Mouse (Mus musculus) layer of hippocampus, adult 2 months (tissue): ENCODE measurements around the gene Ogfod2. TPM values are rescaled to one million over a fixed set of nuclear protein-coding genes. Genes with fewer than 3 reads are reported as not detected.

Experiments used
- DNase-seq, 2 experiments: peaks; one replicate each; pipeline ENCODE4 v3.0.0; 2022; ENCODE audit warnings: low spot score in 2 of 2
- H3K27ac ChIP-seq: fragments of 200-600 bp; 2 replicates; pipeline ENCODE4 v1.8.1; 2022
- H3K4me3 ChIP-seq: fragments of 200-600 bp; 2 replicates; pipeline ENCODE4 v1.8.1; 2022; ENCODE audit warnings: mild to moderate bottlenecking
- CTCF ChIP-seq: fragments of 200-600 bp; conservative IDR thresholded peaks from 2 replicates; pipeline ENCODE4 v1.8.1; 2022; ENCODE audit warnings: antibody characterized with exemption, mild to moderate bottlenecking, moderate library complexity
- long read RNA-seq, 2 experiments: library from polyadenylated mRNA; stranded (forward); transcript quantifications; one replicate each; pipeline ENCODE4 v2.0.0; 2021; ENCODE audit warnings: borderline mapping rate in 2 of 2
- total RNA-seq, 2 experiments: library from RNA; stranded (reverse); gene quantifications; 2 replicates each; pipeline ENCODE4 v1.2.3; 2021

Ogfod2 gene
- 10 to 100 TPM; 32.7 to 38.7 TPM for total RNA-seq
- long read RNA-seq, experiment 1, transcript Ogfod2-201 (7 exons, 1,596 nt): major isoform, 9 of 25 reads
- long read RNA-seq, experiment 1, partial matches to known transcripts: 2 of 25 reads
- long read RNA-seq, experiment 1, other reads (novel, unspliced or antisense): 10 of 25 reads
- long read RNA-seq, experiment 2, transcript Ogfod2-201 (7 exons, 1,596 nt): major isoform, 16 of 28 reads
- long read RNA-seq, experiment 2, partial matches to known transcripts: 1 of 28 reads
- long read RNA-seq, experiment 2, other reads (novel, unspliced or antisense): 8 of 28 reads

GRCm38 (mm10) chr5:124111742-124112497 lies at the start of gene Ogfod2:
Ogfod2 (plus strand) TSS chr5:124112297.
- TF ChIP-seq CTCF: peak; percentile 51
- peak; percentile 94 for DNase-seq
- Histone ChIP-seq H3K27ac (peak within 1 kb of the TSS; percentile 96), H3K4me3 (peak within 1 kb of the TSS; percentile 80)

GRCm38 (mm10) chr5:124069657-124070056 lies 42.4 kb upstream of the Ogfod2 start:
- Histone ChIP-seq H3K27ac (no peak overlapping the region), H3K4me3 (no peak overlapping the region)
- TF ChIP-seq CTCF: no peak
- no peak for DNase-seq

GRCm38 (mm10) chr5:124073682-124074081 lies 38.4 kb upstream of the Ogfod2 start:
- Histone ChIP-seq H3K4me3 (no peak overlapping the region), H3K27ac (no peak overlapping the region)
- DNase-seq: no peak
- no peak for TF ChIP-seq CTCF

GRCm38 (mm10) chr5:124074845-124075307 lies 37.2 kb upstream of the Ogfod2 start:
- no peak overlapping the region for H3K27ac ChIP-seq
- DNase-seq: no peak
- H3K4me3 ChIP-seq: no peak overlapping the region
- TF ChIP-seq CTCF: no peak

GRCm38 (mm10) chr5:124075716-124076115 lies 36.4 kb upstream of the Ogfod2 start:
- no peak for DNase-seq
- H3K27ac ChIP-seq: no peak overlapping the region
- H3K4me3 ChIP-seq: no peak overlapping the region
- no peak for TF ChIP-seq CTCF

- no peak for DNase-seq
- Histone ChIP-seq H3K4me3 (no peak overlapping the region), H3K27ac (no peak overlapping the region)
- no peak for TF ChIP-seq CTCF
Observed at GRCm38 (mm10) chr5:124076559-124076958, 35.5 kb upstream of the Ogfod2 start.

GRCm38 (mm10) chr5:124077241-124077640 lies 34.9 kb upstream of the Ogfod2 start:
- no peak overlapping the region; the same call in 1 of the 2 replicates for H3K4me3 ChIP-seq
- TF ChIP-seq CTCF: no peak
- no peak for DNase-seq

GRCm38 (mm10) chr5:124077856-124078460 lies 34.1 kb upstream of the Ogfod2 start:
- H3K4me3 ChIP-seq: peak overlapping the region; percentile 37
- TF ChIP-seq CTCF: no peak

More at GRCm38 (mm10) chr5:124077241-124077640, 34.9 kb upstream of the Ogfod2 start:
- no peak overlapping the region for H3K27ac ChIP-seq

GRCm38 (mm10) chr5:124078794-124079416 lies 33.2 kb upstream of the Ogfod2 start:
- peak; percentile 72 to 89 for DNase-seq
- H3K27ac ChIP-seq: peak overlapping the region; percentile 81
- peak overlapping the region; percentile 37 for H3K4me3 ChIP-seq
- 0 out of 2 replicates have a peak, but pooled peaks have one; percentile 12 for TF ChIP-seq CTCF

More at GRCm38 (mm10) chr5:124077856-124078460, 34.1 kb upstream of the Ogfod2 start:
- peak overlapping the region; percentile 81 for H3K27ac ChIP-seq
- no peak for DNase-seq

- TF ChIP-seq CTCF: no peak
- DNase-seq: no peak
- Histone ChIP-seq H3K4me3 (no peak overlapping the region), H3K27ac (no peak overlapping the region)
Observed at GRCm38 (mm10) chr5:124079880-124080279, 32.2 kb upstream of the Ogfod2 start.

GRCm38 (mm10) chr5:124082447-124082846 lies 29.6 kb upstream of the Ogfod2 start:
- H3K4me3 ChIP-seq: no peak overlapping the region
- TF ChIP-seq CTCF: no peak
- no peak for DNase-seq
- no peak overlapping the region for H3K27ac ChIP-seq

- Histone ChIP-seq H3K4me3 (no peak overlapping the region), H3K27ac (no peak overlapping the region)
- no peak for TF ChIP-seq CTCF
- no peak for DNase-seq
Observed at GRCm38 (mm10) chr5:124082941-124083688, 29.0 kb upstream of the Ogfod2 start.
